Mouse (Mus musculus) neural tube, embryonic 11.5 days (tissue): ENCODE measurements around the gene Pipox. TPM values are rescaled to one million over a fixed set of nuclear protein-coding genes. Genes with fewer than 3 reads are reported as not detected.

ENCODE experiments used
- ATAC-seq: fragments of 200-750 bp; cut with Nextera tagmentation; 2 replicates; pipeline ENCODE4 v1.8.0; 2017; ENCODE audit warnings: moderate number of reproducible peaks, mild to moderate bottlenecking, moderate TSS enrichment, moderate library complexity; ENCODE audit not compliant: insufficient read depth, low FRiP score, low TSS enrichment
- DNase-seq: peaks from one replicate; pipeline ENCODE4 v3.0.0-alpha.2; 2015; ENCODE audit warnings: low spot score
- H3K27ac ChIP-seq: fragments of 300-500 bp; sonication (generic); 2 replicates; pipeline ENCODE4 v1.5.1; 2014; ENCODE audit warnings: low read depth, mild to moderate bottlenecking, low read length
- H3K27me3 ChIP-seq: fragments of 300-500 bp; sonication (generic); 2 replicates; pipeline ENCODE4 v1.6.1; 2014; ENCODE audit warnings: mild to moderate bottlenecking, low read length, mixed read lengths; ENCODE audit not compliant: control insufficient read depth, insufficient read depth
- H3K36me3 ChIP-seq: fragments of 300-500 bp; sonication (generic); 2 replicates; pipeline ENCODE4 v1.6.1; 2014; ENCODE audit warnings: mild to moderate bottlenecking, low read length, moderate library complexity, mixed read lengths; ENCODE audit not compliant: control insufficient read depth, insufficient read depth
- H3K4me1 ChIP-seq: fragments of 300-500 bp; sonication (generic); 2 replicates; pipeline ENCODE4 v1.6.1; 2014; ENCODE audit warnings: low read length, mixed read lengths; ENCODE audit not compliant: control insufficient read depth, insufficient read depth
- H3K4me2 ChIP-seq: fragments of 300-500 bp; sonication (generic); 2 replicates; pipeline ENCODE4 v1.6.1; 2014; ENCODE audit warnings: low read depth, mild to moderate bottlenecking, moderate library complexity
- H3K4me3 ChIP-seq: fragments of 300-500 bp; sonication (generic); 2 replicates; pipeline ENCODE4 v1.5.1; 2014; ENCODE audit warnings: low read depth, low read length
- H3K9ac ChIP-seq: fragments of 300-500 bp; sonication (generic); 2 replicates; pipeline ENCODE4 v1.6.1; 2014; ENCODE audit warnings: mild to moderate bottlenecking, low read length
- H3K9me3 ChIP-seq: fragments of 300-500 bp; sonication (generic); 2 replicates; pipeline ENCODE4 v1.6.1; 2016; ENCODE audit warnings: low read length; ENCODE audit not compliant: control insufficient read depth
- WGBS: fragments of 180-500 bp; shearing (Covaris S2); extraction: QIAGEN DNeasy Blood & Tissue Kit; methylation state at CpG from one replicate; pipeline ENCODE4 v1.1.7; 2014; 5-methylcytosine and 5-hydroxymethylcytosine counted together
- polyA plus RNA-seq: library from polyadenylated mRNA; unstranded; fragments of >200 nt; fragmentation: Nextera tagmentation; extraction: Ambion mirVana; gene quantifications from 2 replicates; pipeline ENCODE4 v1.2.1, GENCODE M21; 2014

The Pipox gene
- polyA plus RNA-seq, 1 experiment from 2014 or later = 4.0 TPM

DNA sequence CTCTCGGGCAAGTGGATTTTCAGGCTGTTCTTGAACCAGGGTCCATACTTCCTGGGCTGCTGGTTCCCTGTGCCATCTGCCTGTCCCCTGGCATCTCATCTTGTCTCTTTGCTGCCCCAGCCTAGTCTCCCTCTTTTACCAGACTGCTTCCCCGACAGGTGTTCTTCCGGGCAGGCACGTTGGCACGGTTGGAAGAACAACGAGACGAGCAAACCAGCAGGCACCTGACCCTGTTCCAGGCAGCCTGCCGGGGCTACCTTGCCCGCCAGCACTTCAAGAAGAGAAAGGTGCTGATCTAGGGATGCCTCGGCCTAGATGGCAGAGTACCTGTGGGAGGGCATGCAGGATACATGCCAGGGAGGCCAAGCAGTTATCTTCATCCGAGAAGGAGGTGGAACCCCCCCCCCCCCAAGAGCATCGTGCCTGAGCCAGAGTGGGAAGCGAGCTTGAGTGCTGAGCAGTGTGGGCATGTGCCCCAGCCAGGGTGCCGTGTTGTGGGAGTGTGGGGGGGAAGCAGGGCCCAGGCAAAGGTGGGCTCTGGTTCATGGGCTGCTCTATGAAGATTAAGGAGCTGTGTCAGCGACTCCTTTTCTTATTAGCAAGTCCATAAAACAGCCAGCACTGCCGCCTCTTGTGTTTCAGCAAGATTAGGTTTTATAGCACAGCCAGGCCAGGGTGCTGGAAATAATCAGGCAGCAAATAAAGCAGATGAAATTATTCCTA, 53.2 kb downstream of the Pipox start:
- Histone ChIP-seq H3K27me3 (no peaks in the 10 kb centered on the region), H3K36me3 (peaks cover 21% of the 10 kb centered on the region), H3K4me3 (no peak overlapping the region), H3K27ac (no peak overlapping the region), H3K9ac (no peak overlapping the region), H3K9me3 (no peaks in the 10 kb centered on the region), H3K4me1 (no peaks in the 10 kb centered on the region), H3K4me2 (no peak overlapping the region)
- no peak for DNase-seq
- ATAC-seq = no peak
- WGBS = 80% methylated on average over 16 of the region's 16 CpGs

DNA sequence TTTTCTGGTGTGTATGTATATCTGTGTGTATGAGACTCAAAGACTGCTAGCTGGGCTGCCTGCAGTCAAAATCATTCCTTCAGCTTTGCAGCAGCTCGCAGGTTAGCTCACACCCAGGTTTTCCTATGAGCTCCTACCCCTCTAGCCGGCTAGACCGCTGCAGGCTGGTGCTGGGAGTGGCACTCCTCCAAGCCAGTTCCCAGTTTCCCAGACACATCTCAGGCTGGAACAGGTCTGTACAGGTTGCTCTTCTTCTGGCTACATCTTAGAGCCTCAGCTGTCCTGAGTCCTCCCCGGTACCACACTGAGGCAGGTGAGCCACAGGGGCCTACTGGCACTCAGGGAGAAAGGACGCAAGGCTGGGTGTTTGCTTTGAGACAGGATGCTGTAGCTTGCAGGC, 56.0 kb downstream of the Pipox start:
- ATAC-seq = no peak
- Histone ChIP-seq H3K27me3 (no peaks in the 10 kb centered on the region), H3K9ac (no peak overlapping the region), H3K4me3 (no peak overlapping the region), H3K36me3 (peaks cover 12% of the 10 kb centered on the region), H3K27ac (no peak overlapping the region), H3K9me3 (no peaks in the 10 kb centered on the region; the same call in 1 of the 2 replicates), H3K4me2 (no peak overlapping the region), H3K4me1 (no peaks in the 10 kb centered on the region)
- 85% methylated on average over 5 of the region's 5 CpGs for WGBS
- no peak for DNase-seq

DNA sequence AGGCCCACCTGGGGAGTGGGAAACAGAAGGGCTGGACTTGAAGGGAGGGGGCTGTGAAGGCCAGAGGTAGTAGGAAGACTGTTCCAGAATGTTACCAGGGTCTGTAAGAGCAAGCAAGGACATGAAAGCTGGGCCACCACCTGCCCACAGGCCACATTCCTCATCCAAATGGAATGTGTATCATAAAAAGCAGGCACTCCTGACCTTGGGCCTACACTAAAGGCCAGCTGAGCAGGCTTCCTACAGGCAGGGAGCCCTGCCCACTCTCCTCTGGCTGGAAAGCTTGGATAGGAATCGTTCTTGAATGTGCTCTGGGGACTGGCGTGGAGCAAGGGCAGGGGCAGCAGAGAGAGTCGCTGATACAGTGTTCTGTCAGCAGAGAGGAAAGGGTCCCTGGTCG, 57.1 kb downstream of the Pipox start:
- Histone ChIP-seq H3K9me3 (no peaks in the 10 kb centered on the region; the same call in 1 of the 2 replicates), H3K4me3 (no peak overlapping the region), H3K4me1 (no peaks in the 10 kb centered on the region), H3K9ac (no peak overlapping the region), H3K36me3 (peaks cover 6% of the 10 kb centered on the region), H3K27ac (no peak overlapping the region), H3K27me3 (no peaks in the 10 kb centered on the region), H3K4me2 (no peak overlapping the region)
- WGBS = 69% methylated on average over 4 of the region's 4 CpGs
- DNase-seq (no peak), ATAC-seq (no peak)

DNA sequence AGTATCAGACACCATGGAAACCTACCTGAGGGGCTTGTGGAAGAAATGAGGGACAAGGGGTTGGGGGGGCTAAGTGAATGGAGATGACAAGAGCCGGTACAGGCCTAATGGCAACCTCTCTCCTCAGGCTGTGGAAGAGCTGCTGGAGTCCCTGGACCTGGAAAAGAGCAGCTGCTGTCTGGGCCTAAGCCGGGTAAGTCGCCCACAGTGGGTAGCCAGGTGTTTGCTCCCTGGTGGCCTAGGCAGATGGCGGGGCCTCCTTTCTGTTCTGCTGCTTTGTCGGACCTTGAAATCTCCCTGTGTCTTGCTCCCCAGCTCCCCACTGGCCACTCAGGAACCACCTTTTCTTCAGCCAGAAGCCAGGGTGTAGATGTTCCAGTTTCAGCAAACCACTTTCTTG, 57.6 kb downstream of the Pipox start:
- Histone ChIP-seq H3K9ac (no peak overlapping the region), H3K9me3 (no peaks in the 10 kb centered on the region; the same call in 1 of the 2 replicates), H3K4me1 (no peaks in the 10 kb centered on the region), H3K36me3 (peaks cover 4% of the 10 kb centered on the region), H3K4me2 (no peak overlapping the region), H3K27me3 (no peaks in the 10 kb centered on the region), H3K27ac (no peak overlapping the region), H3K4me3 (no peak overlapping the region)
- 60% methylated on average over 5 of the region's 5 CpGs for WGBS
- DNase-seq = no peak
- no peak for ATAC-seq

DNA sequence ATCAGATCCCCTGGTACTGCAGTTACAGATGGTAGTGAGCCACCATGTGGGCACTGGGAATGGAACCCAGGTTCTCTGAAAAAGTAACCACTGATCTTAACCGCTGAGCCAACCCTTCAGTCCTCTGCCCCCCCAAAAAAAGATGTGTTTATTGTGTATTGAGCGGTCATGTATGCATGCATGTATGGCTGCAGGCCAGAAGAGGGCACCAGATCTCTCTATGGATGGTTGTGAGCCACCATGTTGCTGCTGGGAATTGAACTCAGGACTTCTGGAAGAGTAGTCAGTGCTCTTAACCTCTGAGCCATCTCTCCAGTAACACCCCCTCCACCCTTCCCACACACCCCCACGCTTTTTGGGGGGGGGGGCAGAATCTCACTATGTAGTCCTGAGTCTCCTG, 58.8 kb downstream of the Pipox start:
- H3K27ac ChIP-seq = no peak overlapping the region
- H3K4me3 ChIP-seq = no peak overlapping the region
- H3K36me3 ChIP-seq = peaks cover 4% of the 10 kb centered on the region
- no peak overlapping the region for H3K4me2 ChIP-seq
- H3K4me1 ChIP-seq = peaks cover 4% of the 10 kb centered on the region; the same call in 1 of the 2 replicates
- no peak overlapping the region for H3K9ac ChIP-seq
- DNase-seq (no peak), ATAC-seq (no peak)
- H3K27me3 ChIP-seq = no peaks in the 10 kb centered on the region
- 83% methylated on average over 3 of the region's 3 CpGs for whole genome bisulfite sequencing
- no peaks in the 10 kb centered on the region; the same call in 1 of the 2 replicates for H3K9me3 ChIP-seq

DNA sequence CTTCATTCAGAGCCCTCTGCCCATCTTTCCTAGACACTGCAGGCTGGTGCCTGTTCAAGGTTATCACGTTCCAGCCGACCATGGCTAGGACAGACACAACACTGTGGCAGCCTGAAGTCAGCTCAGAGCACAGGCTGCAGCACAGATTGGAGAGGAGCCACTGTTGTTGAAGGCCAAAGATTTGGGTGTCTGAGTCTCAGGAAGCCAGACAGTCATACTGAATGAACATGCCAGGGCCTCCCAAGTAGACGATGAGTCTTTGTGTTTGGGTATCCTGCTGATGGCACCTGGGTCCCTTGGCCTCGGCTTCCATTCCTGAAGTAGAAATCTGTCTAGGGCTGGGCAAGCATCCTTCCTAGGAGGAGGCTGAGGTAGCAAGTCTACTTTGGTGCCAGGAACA, 61.4 kb downstream of the Pipox start:
- H3K4me3 ChIP-seq = no peak overlapping the region
- no peak overlapping the region for H3K9ac ChIP-seq
- 0 out of 2 replicates have a peak, but pooled peaks cover 3% of the 10 kb centered on the region for H3K27me3 ChIP-seq
- WGBS = 92% methylated on average over 4 of the region's 4 CpGs
- H3K4me1 ChIP-seq = peaks cover 4% of the 10 kb centered on the region; the same call in 1 of the 2 replicates
- no peak overlapping the region for H3K4me2 ChIP-seq
- H3K36me3 ChIP-seq = peaks cover 9% of the 10 kb centered on the region
- no peak for DNase-seq
- no peak overlapping the region for H3K27ac ChIP-seq
- ATAC-seq = no peak
- no peaks in the 10 kb centered on the region; the same call in 1 of the 2 replicates for H3K9me3 ChIP-seq

DNA sequence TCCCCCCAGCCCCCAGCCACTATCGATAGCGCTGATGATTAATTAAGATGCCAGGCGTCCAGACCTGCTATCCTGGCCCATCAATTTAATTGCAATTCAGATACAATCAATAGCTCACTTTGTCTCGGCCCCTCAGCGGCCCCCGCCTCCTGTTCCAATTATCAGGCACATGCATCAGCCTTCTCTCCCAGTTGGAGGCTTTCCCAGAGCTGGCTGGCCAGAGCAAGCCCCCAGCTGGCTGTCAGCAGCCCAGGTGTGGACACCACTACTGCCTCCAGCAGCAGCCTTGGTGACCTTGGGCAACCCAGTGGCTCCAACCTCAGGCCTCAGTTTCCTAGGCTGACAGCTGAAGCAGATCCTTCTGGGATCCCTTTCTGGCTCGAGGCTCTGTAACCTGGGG, 63.0 kb downstream of the Pipox start:
- H3K36me3 ChIP-seq = peaks cover 9% of the 10 kb centered on the region
- peaks cover 4% of the 10 kb centered on the region; the same call in 1 of the 2 replicates for H3K4me1 ChIP-seq
- 0 out of 2 replicates have a peak, but pooled peaks cover 3% of the 10 kb centered on the region for H3K27me3 ChIP-seq
- H3K4me3 ChIP-seq = no peak overlapping the region
- no peaks in the 10 kb centered on the region; the same call in 1 of the 2 replicates for H3K9me3 ChIP-seq
- ATAC-seq (no peak), DNase-seq (no peak)
- no peak overlapping the region for H3K9ac ChIP-seq
- no peak overlapping the region for H3K4me2 ChIP-seq
- H3K27ac ChIP-seq = no peak overlapping the region
- whole genome bisulfite sequencing = 63% methylated on average over 7 of the region's 7 CpGs
